Mouse (Mus musculus) urinary bladder, postnatal 10 days (tissue): ENCODE measurements around the gene Pemt.

Experiments used
- DNase-seq: peaks from one replicate; pipeline ENCODE4 v3.0.0; 2022; ENCODE audit warnings: low spot score

Gene Pemt

DNA sequence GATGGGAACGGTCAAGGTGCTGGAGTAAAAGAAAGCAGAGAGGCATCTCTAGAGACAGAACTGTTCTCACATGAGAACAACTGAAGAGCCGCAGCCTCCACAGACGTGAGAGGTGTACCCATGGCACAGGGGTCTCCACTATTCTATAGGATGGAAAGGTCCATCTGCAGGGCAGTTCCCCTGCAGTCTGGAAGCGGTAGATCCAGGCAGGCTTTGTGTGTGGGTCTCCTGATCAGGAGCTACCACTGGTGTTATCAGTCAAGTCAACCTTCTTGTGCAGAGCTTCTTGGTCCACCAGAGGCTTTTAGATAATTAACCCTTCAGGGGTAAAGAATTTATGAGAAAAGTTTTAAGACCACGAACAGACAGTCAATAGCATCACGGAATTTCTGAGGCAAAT, 10.2 kb upstream of the Pemt start:
- no peak for DNase-seq

GRCm38 (mm10) chr11:60048841-60049240, 2.6 kb upstream of the Pemt start:
- no peak for DNase-seq

GRCm38 (mm10) chr11:60045676-60046057, 622 bp downstream of the Pemt start:
- no peak for DNase-seq

DNA sequence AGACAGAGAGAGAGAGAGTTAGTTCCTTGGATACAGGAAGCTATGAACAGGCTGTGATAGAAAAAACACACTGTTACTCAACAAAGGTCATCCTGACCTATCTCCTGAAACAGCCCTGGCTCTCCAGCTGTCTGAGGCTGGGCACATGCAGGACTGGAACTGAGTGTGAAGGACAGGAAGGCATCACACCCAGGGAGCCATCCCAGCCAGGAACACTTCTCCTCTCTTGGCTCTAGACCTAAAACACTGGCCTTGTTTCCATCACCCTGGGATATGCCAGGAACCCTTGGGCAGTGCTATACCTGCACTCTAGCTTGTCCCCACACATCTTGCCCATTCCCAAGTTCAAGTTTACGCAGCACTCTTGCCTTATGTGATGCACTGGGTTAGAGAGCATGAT, 1.5 kb downstream of the Pemt start:
- DNase-seq = no peak

- no peak for DNase-seq
These were observed 4.0 kb downstream of the Pemt start for GRCm38 (mm10) chr11:60042277-60042676.

- no peak for DNase-seq
These were observed 9.6 kb downstream of the Pemt start for GRCm38 (mm10) chr11:60036537-60037220.

- no peak for DNase-seq
These were observed 11.3 kb downstream of the Pemt start for GRCm38 (mm10) chr11:60034911-60035400.

DNA sequence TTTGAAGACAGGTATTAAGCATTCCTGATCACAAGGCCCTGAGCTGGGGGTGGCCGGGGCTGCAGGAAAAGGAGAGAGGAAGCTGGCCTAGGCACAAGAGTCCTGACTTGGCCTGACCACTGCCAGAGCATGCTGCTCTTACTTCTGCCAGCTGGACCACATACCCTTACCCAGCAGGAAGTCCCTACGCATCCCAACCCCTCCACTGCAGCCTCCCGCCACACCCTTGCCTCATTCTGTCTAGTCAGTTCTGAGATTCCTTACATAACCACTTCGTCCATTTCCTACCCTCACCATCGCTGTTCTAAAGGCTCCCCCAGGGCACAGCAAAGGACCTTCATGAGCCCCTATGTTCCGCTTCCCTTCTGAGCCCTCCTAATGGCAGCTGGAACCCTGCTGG, 12.0 kb downstream of the Pemt start:
- no peak for DNase-seq

GRCm38 (mm10) chr11:60032586-60033430, 13.5 kb downstream of the Pemt start:
- no peak for DNase-seq

DNA sequence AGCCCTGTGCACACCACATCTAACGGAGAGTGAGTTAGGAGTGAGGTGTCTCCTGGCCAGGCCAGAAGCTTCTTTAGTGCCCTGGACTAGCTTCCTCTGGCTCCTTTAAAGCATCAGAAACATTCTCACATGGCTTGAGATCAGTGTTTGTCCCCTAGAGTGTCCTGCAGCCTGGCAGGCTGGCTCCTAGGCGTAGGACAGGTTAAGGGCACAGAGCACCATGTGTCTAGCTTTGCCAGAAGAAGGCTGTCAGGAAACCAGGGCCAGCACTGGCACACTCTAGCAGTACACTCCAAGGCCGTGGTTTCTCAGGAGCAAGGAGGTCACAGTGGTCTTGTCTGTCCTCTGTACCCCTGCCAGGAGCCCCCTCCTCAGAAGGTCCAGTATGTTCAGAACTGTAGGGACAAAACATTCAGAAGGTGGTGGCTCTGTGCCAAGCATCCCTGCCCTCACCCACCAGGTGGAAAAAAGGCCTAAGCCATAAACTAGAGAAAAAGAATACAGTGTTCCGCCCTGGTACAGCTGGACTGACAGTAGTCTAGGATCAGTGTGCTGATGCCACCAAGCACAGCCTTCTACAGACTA, 15.4 kb downstream of the Pemt start:
- DNase-seq = no peak

DNA sequence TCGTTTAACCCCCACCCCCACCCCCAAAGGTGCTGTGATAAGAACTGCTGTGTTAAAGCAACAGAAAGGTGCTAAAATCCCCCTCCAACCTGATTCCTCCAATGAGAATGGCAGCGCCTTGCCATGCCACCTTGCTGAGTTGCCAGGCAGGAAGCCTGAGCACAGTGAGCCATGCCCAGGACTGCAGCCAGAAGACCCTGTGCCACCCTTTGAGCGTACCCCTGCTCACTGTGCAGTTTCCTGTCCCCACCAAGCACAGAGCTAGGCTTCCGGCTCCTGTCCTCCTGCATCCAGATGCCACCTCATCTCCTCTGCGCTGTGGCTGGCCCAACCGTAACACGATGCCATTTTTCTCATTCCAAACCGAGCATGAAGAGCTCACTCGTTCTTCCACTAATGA, 16.3 kb downstream of the Pemt start:
- no peak for DNase-seq

DNA sequence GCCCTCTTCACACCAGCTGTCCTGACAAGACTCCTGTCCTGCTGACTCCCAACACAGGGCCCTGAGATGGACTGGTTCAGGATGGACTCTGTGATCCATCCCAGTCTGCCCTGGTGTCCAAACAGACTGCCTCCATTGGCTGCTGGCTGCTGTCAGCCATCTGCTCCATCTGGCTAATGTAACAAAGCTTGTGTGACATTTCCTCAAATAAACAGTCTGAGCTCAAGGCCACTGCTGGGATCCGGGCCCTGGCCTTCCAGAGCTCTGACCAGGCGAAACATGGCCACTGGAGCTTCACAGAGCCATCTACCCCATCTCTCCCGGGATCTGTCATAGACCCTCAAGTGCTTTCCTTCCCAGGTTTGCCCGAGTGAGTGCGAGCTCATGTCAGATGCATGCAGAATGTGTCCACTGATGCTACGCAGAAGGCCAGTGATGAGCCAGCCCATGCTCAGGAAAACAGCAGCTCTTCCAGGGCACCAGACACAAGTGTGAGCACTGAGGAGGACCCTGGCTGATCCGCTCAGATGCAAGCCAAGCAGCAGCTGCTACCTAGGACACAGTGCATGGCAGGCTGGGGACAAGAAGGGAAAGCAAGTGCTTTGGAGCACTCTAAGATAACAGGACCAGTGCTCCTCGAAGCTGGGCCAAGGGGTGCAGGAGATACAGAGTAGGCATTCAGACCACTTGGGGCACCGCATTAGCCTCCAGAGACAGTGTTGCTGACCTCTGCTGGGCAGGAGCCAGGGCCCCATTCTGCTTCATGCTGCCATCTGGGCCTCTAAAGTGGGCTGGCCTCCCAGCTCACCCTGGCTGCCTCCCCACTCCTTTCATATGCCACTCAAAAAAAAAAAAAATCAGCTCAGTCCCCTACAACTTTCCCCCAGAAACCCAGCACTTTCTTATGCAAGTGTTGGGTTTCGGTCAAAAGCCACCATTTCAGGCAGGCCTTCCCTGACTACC, 18.1 kb downstream of the Pemt start:
- no peak for DNase-seq

DNA sequence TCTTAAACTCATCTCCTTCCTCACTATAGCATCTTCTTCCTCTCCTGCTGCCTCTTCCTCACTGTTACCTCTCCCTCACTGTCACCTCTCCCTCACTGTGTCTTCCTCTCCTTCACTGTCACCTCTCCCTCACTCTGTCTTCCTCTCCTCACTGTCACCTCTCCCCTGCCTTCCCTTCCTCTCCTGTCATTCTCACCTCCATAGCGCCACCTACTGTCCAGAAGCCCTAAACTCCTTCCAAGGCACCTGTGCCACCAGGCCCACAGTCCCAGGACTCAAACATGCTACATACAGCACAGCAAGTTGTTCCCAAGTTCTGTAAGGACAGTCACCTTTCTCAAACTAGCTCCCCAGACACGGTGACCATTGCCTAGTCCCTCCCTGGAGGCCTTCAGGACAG, 19.0 kb downstream of the Pemt start:
- peak; percentile 53 for DNase-seq

- DNase-seq = no peak
These were observed 20.1 kb downstream of the Pemt start for GRCm38 (mm10) chr11:60026166-60026565.

DNA sequence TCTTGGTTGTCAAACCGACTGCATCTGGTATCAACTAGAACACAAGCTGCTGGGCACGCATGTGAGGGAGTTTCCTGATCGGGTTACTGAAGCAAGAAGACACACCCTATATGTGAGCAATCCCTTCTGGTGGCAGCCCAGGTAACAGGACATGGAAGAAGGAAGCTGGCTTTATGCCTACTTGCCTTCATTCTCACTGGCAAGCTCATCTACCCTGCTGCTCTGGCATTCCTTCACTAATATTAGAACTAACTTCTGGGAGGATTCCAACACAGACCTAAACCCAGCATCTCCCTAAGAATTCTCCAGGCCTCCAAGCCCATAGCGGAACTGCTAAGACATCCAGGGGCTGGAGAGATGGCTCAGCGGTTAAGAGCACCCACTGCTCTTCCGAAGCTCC, 25.1 kb downstream of the Pemt start:
- no peak for DNase-seq

- DNase-seq = no peak
These were observed 29.6 kb downstream of the Pemt start for GRCm38 (mm10) chr11:60016726-60017125.

- no peak for DNase-seq
These were observed 34.8 kb downstream of the Pemt start for GRCm38 (mm10) chr11:60011516-60011915.

DNA sequence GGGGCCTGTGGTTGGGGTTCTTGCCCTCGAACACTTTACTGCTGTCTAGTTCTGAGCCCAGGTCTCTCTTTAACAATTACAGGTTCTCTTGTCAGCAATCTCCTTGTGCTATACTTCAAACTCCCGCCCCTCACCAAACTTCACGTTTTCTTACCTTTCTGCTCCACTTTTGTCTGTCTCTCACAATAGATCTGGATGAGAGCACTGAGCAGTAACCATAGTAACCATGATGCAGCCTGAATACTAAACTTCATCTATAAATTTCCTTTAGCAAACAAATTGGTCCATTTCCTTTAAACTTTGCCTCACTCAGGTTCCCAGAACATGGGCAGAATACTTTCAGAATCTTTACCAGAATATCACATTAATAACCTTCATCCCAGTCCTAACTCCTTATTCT, 36.8 kb downstream of the Pemt start:
- no peak for DNase-seq

GRCm38 (mm10) chr11:60005866-60006265, 40.4 kb downstream of the Pemt start:
- no peak for DNase-seq

DNA sequence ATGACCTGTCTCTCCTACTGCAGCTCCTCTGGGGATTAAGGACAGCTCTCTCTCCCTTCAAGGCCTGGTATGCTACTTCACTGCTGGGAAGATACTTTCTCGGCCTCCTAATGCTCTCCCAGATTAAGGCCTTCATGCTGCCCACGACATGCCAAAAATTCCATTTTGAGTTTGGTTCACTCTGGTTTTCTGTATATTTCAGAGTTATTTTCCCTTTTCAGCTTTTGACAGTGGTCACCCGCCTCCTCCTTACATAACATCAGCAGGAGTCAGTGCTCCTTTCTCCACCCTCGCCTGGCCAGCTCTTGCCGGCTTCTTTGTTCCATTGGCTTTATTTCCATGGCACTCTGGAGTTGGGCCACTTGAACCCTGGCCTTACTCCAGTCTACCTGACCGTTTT, 41.6 kb downstream of the Pemt start:
- no peak for DNase-seq

DNA sequence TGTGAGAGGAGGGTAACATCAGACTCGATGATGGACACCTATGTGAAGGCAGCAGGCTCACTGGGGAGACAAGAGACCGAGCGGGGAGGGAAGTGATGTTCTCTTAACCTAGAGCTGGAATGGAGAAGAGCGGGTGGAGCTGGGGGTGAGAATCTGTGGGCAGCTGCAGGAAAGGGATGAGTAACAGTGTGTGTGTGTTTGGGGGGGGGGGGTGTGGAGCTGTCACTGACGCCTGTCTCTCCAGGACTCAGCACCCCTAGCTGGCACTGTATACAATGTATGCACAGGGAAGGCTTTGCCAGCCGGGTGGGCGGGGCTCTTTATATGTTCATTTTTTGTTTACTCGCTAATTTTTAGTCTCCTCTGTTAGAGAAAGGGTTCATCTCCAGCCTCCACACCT, 42.5 kb downstream of the Pemt start:
- no peak for DNase-seq
